Mouse (Mus musculus) embryonic facial prominence, embryonic 15.5 days (tissue): ENCODE data around the gene Numa1. TPM values are rescaled to one million over a fixed set of nuclear protein-coding genes. Genes with fewer than 3 reads are reported as not detected.

Experiments used
- ATAC-seq: fragments of 200-750 bp; cut with Nextera tagmentation; 2 replicates; pipeline ENCODE4 v1.8.0; 2017; ENCODE audit warnings: low read depth, moderate TSS enrichment; ENCODE audit not compliant: insufficient number of reproducible peaks, low FRiP score, low TSS enrichment
- H3K27ac ChIP-seq: fragments of 300-500 bp; sonication (generic); replicated peaks from 2 replicates; pipeline ENCODE4 v1.5.1; 2015; ENCODE audit warnings: mild to moderate bottlenecking, inconsistent platforms
- H3K27me3 ChIP-seq: fragments of 300-500 bp; sonication (generic); 2 replicates; pipeline ENCODE4 v1.6.1; 2015; ENCODE audit warnings: inconsistent platforms
- H3K36me3 ChIP-seq: fragments of 300-500 bp; sonication (generic); 2 replicates; pipeline ENCODE4 v1.6.1; 2015; ENCODE audit warnings: mild to moderate bottlenecking, inconsistent platforms
- H3K4me1 ChIP-seq: fragments of 300-500 bp; sonication (generic); 2 replicates; pipeline ENCODE4 v1.6.1; 2015; ENCODE audit warnings: inconsistent platforms
- H3K4me2 ChIP-seq: fragments of 300-500 bp; sonication (generic); replicated peaks from 2 replicates; pipeline ENCODE4 v1.6.1; 2015; ENCODE audit warnings: mild to moderate bottlenecking, inconsistent platforms
- H3K4me3 ChIP-seq: fragments of 300-500 bp; sonication (generic); replicated peaks from 2 replicates; pipeline ENCODE4 v1.5.1; 2015; ENCODE audit warnings: mild to moderate bottlenecking, inconsistent platforms
- H3K9ac ChIP-seq: fragments of 300-500 bp; sonication (generic); 2 replicates; pipeline ENCODE4 v1.6.1; 2015; ENCODE audit warnings: inconsistent platforms
- H3K9me3 ChIP-seq: fragments of 300-500 bp; sonication (generic); replicated peaks from 2 replicates; pipeline ENCODE4 v1.6.1; 2016; ENCODE audit warnings: inconsistent platforms
- WGBS: fragments of 180-500 bp; shearing (Covaris S2); methylation state at CpG from one replicate; pipeline ENCODE4 v1.1.7; 2015; 5-methylcytosine and 5-hydroxymethylcytosine counted together
- polyA plus RNA-seq: library from polyadenylated mRNA; unstranded; fragments of >200 nt; fragmentation: Nextera tagmentation; extraction: Ambion mirVana; gene quantifications from 2 replicates; pipeline ENCODE4 v1.2.1, GENCODE M21; 2015

Numa1 gene
- polyA plus RNA-seq, 1 experiment from 2014 or later: 73.7 TPM

- 91% methylated on average over 2 of the region's 2 CpGs for WGBS
- Histone ChIP-seq H3K4me2 (no peak overlapping the region), H3K36me3 (no peaks in the 10 kb centered on the region), H3K9me3 (no peaks in the 10 kb centered on the region), H3K9ac (no peak overlapping the region), H3K27ac (no peak overlapping the region), H3K27me3 (no peaks in the 10 kb centered on the region), H3K4me1 (peaks cover 5% of the 10 kb centered on the region), H3K4me3 (no peak overlapping the region)
- ATAC-seq: no peak
These were observed 29.7 kb downstream of the Numa1 start for GRCm38 (mm10) chr7:101963621-101964020.

GRCm38 (mm10) chr7:101964551-101964950 is 30.6 kb downstream of the Numa1 start:
- ATAC-seq: no peak
- H3K9me3 ChIP-seq: no peaks in the 10 kb centered on the region
- no peak overlapping the region for H3K9ac ChIP-seq
- H3K4me3 ChIP-seq: no peak overlapping the region
- H3K27ac ChIP-seq: no peak overlapping the region
- WGBS: 92% methylated on average over 4 of the region's 4 CpGs
- H3K4me1 ChIP-seq: peaks cover 11% of the 10 kb centered on the region
- no peak overlapping the region for H3K4me2 ChIP-seq
- no peaks in the 10 kb centered on the region for H3K27me3 ChIP-seq
- no peaks in the 10 kb centered on the region for H3K36me3 ChIP-seq

GRCm38 (mm10) chr7:101965606-101966005 is 31.7 kb downstream of the Numa1 start:
- no peak for ATAC-seq
- Histone ChIP-seq H3K4me1 (peaks cover 11% of the 10 kb centered on the region), H3K9ac (no peak overlapping the region), H3K9me3 (no peaks in the 10 kb centered on the region), H3K4me2 (no peak overlapping the region), H3K27ac (no peak overlapping the region), H3K36me3 (no peaks in the 10 kb centered on the region), H3K4me3 (no peak overlapping the region), H3K27me3 (no peaks in the 10 kb centered on the region)
- 62% methylated on average over 2 of the region's 2 CpGs for WGBS

GRCm38 (mm10) chr7:101967256-101967655 is 33.3 kb downstream of the Numa1 start:
- no peak overlapping the region for H3K4me2 ChIP-seq
- no peaks in the 10 kb centered on the region for H3K36me3 ChIP-seq
- H3K27me3 ChIP-seq: no peaks in the 10 kb centered on the region
- H3K4me3 ChIP-seq: no peak overlapping the region
- no peak overlapping the region for H3K9ac ChIP-seq
- no peaks in the 10 kb centered on the region for H3K9me3 ChIP-seq
- peaks cover 23% of the 10 kb centered on the region for H3K4me1 ChIP-seq
- H3K27ac ChIP-seq: no peak overlapping the region
- no peak for ATAC-seq
- 85% methylated on average over 1 of the region's 1 CpGs for WGBS

- no peaks in the 10 kb centered on the region for H3K27me3 ChIP-seq
- no peak overlapping the region; the same call in 1 of the 2 replicates for H3K4me3 ChIP-seq
- H3K4me1 ChIP-seq: peaks cover 36% of the 10 kb centered on the region
- no peak overlapping the region for H3K4me2 ChIP-seq
- H3K9ac ChIP-seq: no peak overlapping the region
- peak overlapping the region; percentile 99 for H3K27ac ChIP-seq
- WGBS: 50% methylated on average over 2 of the region's 2 CpGs
- no peaks in the 10 kb centered on the region for H3K9me3 ChIP-seq
- H3K36me3 ChIP-seq: no peaks in the 10 kb centered on the region
- no peak for ATAC-seq
These were observed 34.8 kb downstream of the Numa1 start for GRCm38 (mm10) chr7:101968751-101969150.

GRCm38 (mm10) chr7:101969694-101970428 is 36.0 kb downstream of the Numa1 start:
- peak; percentile 92 for ATAC-seq
- Histone ChIP-seq H3K36me3 (no peaks in the 10 kb centered on the region), H3K9ac (peak overlapping the region; percentile 64), H3K9me3 (no peaks in the 10 kb centered on the region), H3K27me3 (no peaks in the 10 kb centered on the region), H3K4me3 (peak overlapping the region; percentile 74), H3K4me1 (peaks cover 47% of the 10 kb centered on the region), H3K4me2 (peak overlapping the region; percentile 76), H3K27ac (peak overlapping the region; percentile 99)
- WGBS: under 1% methylated on average over 53 of the region's 53 CpGs

- Histone ChIP-seq H3K4me2 (peak overlapping the region; percentile 76), H3K9ac (peak overlapping the region; percentile 64), H3K9me3 (no peaks in the 10 kb centered on the region), H3K27me3 (no peaks in the 10 kb centered on the region), H3K4me1 (peaks cover 52% of the 10 kb centered on the region), H3K4me3 (peak overlapping the region; percentile 74), H3K36me3 (no peaks in the 10 kb centered on the region), H3K27ac (peak overlapping the region; percentile 99)
- WGBS: 0% methylated on average over 13 of the region's 17 CpGs
- peak; percentile 68 for ATAC-seq
These were observed 36.5 kb downstream of the Numa1 start for GRCm38 (mm10) chr7:101970429-101970775.

- peaks cover 53% of the 10 kb centered on the region for H3K4me1 ChIP-seq
- peak overlapping the region; percentile 99 for H3K27ac ChIP-seq
- peak overlapping the region; percentile 76 for H3K4me2 ChIP-seq
- peak overlapping the region; percentile 57 for H3K9ac ChIP-seq
- WGBS: under 1% methylated on average over 19 of the region's 19 CpGs
- H3K4me3 ChIP-seq: peak overlapping the region; percentile 74
- H3K36me3 ChIP-seq: no peaks in the 10 kb centered on the region
- ATAC-seq: peak; percentile 59
- no peaks in the 10 kb centered on the region for H3K27me3 ChIP-seq
- no peaks in the 10 kb centered on the region for H3K9me3 ChIP-seq
These were observed 37.0 kb downstream of the Numa1 start for GRCm38 (mm10) chr7:101970821-101971461.

GRCm38 (mm10) chr7:101971721-101972120 is 37.8 kb downstream of the Numa1 start:
- Histone ChIP-seq H3K36me3 (peaks cover 1% of the 10 kb centered on the region; the same call in 1 of the 2 replicates), H3K4me2 (peak overlapping the region; percentile 76), H3K27me3 (no peaks in the 10 kb centered on the region), H3K9ac (peak overlapping the region; percentile 57), H3K4me1 (peaks cover 57% of the 10 kb centered on the region), H3K4me3 (peak overlapping the region; percentile 74), H3K27ac (peak overlapping the region; percentile 99), H3K9me3 (no peaks in the 10 kb centered on the region)
- WGBS: 29% methylated on average over 2 of the region's 2 CpGs
- no peak for ATAC-seq

GRCm38 (mm10) chr7:101973730-101974129 is 39.8 kb downstream of the Numa1 start:
- Histone ChIP-seq H3K27me3 (no peaks in the 10 kb centered on the region), H3K9me3 (no peaks in the 10 kb centered on the region), H3K36me3 (peaks cover 11% of the 10 kb centered on the region), H3K9ac (no peak overlapping the region), H3K27ac (peak overlapping the region; percentile 81), H3K4me2 (peak overlapping the region; percentile 26; the same call in 1 of the 2 replicates), H3K4me3 (no peak overlapping the region), H3K4me1 (peaks cover 50% of the 10 kb centered on the region)
- ATAC-seq: no peak
- 23% methylated on average over 3 of the region's 3 CpGs for WGBS

GRCm38 (mm10) chr7:101974505-101974904 is 40.6 kb downstream of the Numa1 start:
- ATAC-seq: 0 out of 2 replicates have a peak, but pooled peaks have one; percentile 12
- H3K27ac ChIP-seq: peak overlapping the region; percentile 81
- WGBS: 16% methylated on average over 2 of the region's 2 CpGs
- peak overlapping the region; percentile 26; the same call in 1 of the 2 replicates for H3K4me2 ChIP-seq
- no peak overlapping the region for H3K9ac ChIP-seq
- H3K36me3 ChIP-seq: peaks cover 11% of the 10 kb centered on the region
- no peak overlapping the region for H3K4me3 ChIP-seq
- H3K27me3 ChIP-seq: no peaks in the 10 kb centered on the region
- H3K9me3 ChIP-seq: no peaks in the 10 kb centered on the region
- peaks cover 45% of the 10 kb centered on the region for H3K4me1 ChIP-seq
